Mouse (Mus musculus) brain, embryonic 14.5 days (tissue): Measurements from ENCODE around the gene Mgme1.

Experiments used
- CTCF ChIP-seq: fragments of 200-500 bp; IDR thresholded peaks from 2 replicates; pipeline ENCODE4 v1.5.1; 2012; ENCODE audit warnings: inconsistent platforms, mild to moderate bottlenecking, moderate library complexity, borderline replicate concordance; ENCODE audit not compliant: insufficient read depth, insufficient read length; ENCODE audit errors: extremely low read depth
- POLR2A ChIP-seq: fragments of 200-500 bp; IDR thresholded peaks from 2 replicates; pipeline ENCODE4 v1.6.1; 2012; ENCODE audit warnings: mild to moderate bottlenecking, inconsistent platforms, borderline replicate concordance; ENCODE audit not compliant: poor library complexity, insufficient read depth, insufficient read length, severe bottlenecking; ENCODE audit errors: extremely low read depth

- TF ChIP-seq CTCF (no peak), POLR2A (no peak)
These were observed 46.1 kb upstream of the Mgme1 start for GRCm38 (mm10) chr2:144224351-144224750.
